Mouse (Mus musculus) bone marrow, adult 2 months (tissue): Measurements from ENCODE around the gene Gm42957. TPM values are rescaled to one million over a fixed set of nuclear protein-coding genes. Genes with fewer than 3 reads are reported as not detected.
"Not testable (repeated sequence)": the region's sequence is repeated elsewhere in the genome, so short reads cannot be mapped to it uniquely, and the experiment has no call there.

ENCODE experiments used
- H3K27ac ChIP-seq: fragments of 200-500 bp; 2 replicates; pipeline ENCODE4 v1.5.1; 2012; ENCODE audit warnings: low read depth, mild to moderate bottlenecking, control low read depth, inconsistent platforms, low read length; ENCODE audit not compliant: control insufficient read depth, poor library complexity, insufficient read depth
- H3K4me1 ChIP-seq: fragments of 200-500 bp; 2 replicates; pipeline ENCODE4 v1.6.1; 2011; ENCODE audit warnings: low read length; ENCODE audit not compliant: control insufficient read depth, insufficient read depth
- H3K4me3 ChIP-seq: fragments of 200-500 bp; replicated peaks from 2 replicates; pipeline ENCODE3; 2011; ENCODE audit warnings: mild to moderate bottlenecking, low read depth, low read length, control low read depth; ENCODE audit not compliant: control insufficient read depth
- CTCF ChIP-seq: fragments of 200-500 bp; IDR thresholded peaks from 2 replicates; pipeline ENCODE4 v1.5.1; 2011; ENCODE audit warnings: low read length, control low read depth; ENCODE audit not compliant: control insufficient read depth, insufficient read depth
- POLR2A ChIP-seq: fragments of 200-500 bp; IDR thresholded peaks from 2 replicates; pipeline ENCODE4 v1.6.1; 2011; ENCODE audit warnings: low read depth, mild to moderate bottlenecking, control low read depth, low read length, borderline replicate concordance; ENCODE audit not compliant: control insufficient read depth
- WGBS: fragments of 180-500 bp; shearing (Covaris S2); methylation state at CpG from one replicate; pipeline ENCODE4 v1.1.7; 2018; 5-methylcytosine and 5-hydroxymethylcytosine counted together
- polyA plus RNA-seq: library from polyadenylated mRNA; stranded (reverse); fragments of >200 nt; gene quantifications from 2 replicates; pipeline ENCODE4 v1.2.4, GENCODE M21; 2011; ENCODE audit warnings: low replicate concordance; ENCODE audit not compliant: missing spikeins, insufficient read depth, insufficient read length

Gm42957 gene
- polyA plus RNA-seq, 1 experiment, result not detected

DNA sequence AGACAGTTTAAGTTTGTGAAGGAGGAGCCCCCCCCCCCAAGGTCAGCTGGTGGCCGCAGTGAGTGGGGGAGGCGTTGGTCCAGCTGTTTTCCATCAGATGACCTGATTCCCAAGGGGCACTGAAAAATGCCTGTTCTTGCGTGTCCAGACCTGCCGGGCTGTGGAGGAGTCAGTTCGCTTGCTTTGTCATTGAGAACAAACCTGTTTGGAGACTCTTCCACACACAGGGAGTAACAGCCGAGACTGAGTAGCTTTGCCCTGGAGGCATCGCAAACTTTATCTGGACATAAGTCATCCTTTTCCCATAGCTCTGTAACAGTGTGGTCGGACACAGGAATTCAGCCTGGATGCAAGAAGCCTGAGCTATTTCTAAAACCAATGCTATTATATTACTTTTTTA is 39.2 kb downstream of the Gm42957 start:
- no peak overlapping the region for H3K27ac ChIP-seq
- 74% methylated on average over 8 of the region's 8 CpGs for WGBS
- no peaks in the 10 kb centered on the region for H3K4me1 ChIP-seq
- H3K4me3 ChIP-seq, result no peak overlapping the region
- TF ChIP-seq POLR2A (no peak), CTCF (no peak)

- H3K4me3 ChIP-seq, result no peak overlapping the region
- WGBS, result 41% methylated on average over 3 of the region's 3 CpGs
- H3K27ac ChIP-seq, result no peak overlapping the region
- TF ChIP-seq POLR2A (no peak), CTCF (no peak)
- H3K4me1 ChIP-seq, result no peaks in the 10 kb centered on the region
Measured at GRCm38 (mm10) chr3:96675171-96675570, 39.9 kb downstream of the Gm42957 start.

DNA sequence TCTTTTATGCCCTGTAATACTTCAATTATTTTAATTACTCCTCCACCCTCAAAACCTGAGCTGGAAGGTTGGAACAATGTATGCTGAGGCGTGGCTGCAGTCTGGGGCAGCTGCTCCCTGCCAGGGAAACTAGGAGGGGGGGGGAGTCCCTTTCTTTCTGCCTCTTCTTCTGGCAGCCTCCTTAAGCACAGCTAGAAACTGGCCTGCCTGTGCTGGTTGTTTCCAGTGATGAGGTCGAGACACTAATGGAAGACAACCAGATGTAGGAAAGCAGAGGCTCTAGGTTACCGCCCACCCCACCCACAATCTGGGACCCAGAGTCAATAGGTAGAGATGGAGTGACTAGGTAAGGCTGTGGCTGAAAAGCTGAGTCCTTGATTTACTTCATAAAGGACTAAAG is 40.4 kb downstream of the Gm42957 start:
- H3K27ac ChIP-seq, result no peak overlapping the region
- TF ChIP-seq CTCF (no peak), POLR2A (no peak)
- no peaks in the 10 kb centered on the region for H3K4me1 ChIP-seq
- H3K4me3 ChIP-seq, result no peak overlapping the region
- 82% methylated on average over 3 of the region's 3 CpGs for WGBS

DNA sequence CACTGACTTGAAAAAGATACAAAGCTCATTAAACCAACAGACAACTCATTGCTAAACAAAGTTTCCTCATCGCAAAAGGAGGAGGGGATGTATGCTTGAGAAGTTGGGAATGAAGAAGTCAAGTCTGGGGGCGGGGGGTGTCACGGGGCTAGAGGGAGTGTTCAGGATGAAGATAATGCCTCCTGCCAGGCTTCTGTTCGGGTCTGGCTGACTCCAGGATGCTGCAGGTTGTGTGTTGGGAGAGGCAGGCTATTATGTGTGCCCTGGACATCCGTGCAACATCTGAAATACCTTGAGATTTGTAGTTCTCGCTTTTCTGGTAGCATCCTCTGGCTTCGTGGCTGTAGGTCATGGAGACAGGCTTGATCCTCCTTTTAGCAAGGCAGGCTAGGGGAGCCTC is 43.2 kb downstream of the Gm42957 start:
- H3K4me3 ChIP-seq, result no peak overlapping the region
- no peak overlapping the region for H3K27ac ChIP-seq
- TF ChIP-seq CTCF (no peak), POLR2A (no peak)
- 75% methylated on average over 7 of the region's 7 CpGs for WGBS
- no peaks in the 10 kb centered on the region for H3K4me1 ChIP-seq

GRCm38 (mm10) chr3:96679159-96679674 is 43.9 kb downstream of the Gm42957 start:
- TF ChIP-seq POLR2A (no peak), CTCF (no peak)
- Histone ChIP-seq H3K4me3 (no peak overlapping the region), H3K4me1 (no peaks in the 10 kb centered on the region), H3K27ac (no peak overlapping the region)
- WGBS, result 54% methylated on average over 5 of the region's 5 CpGs

- Histone ChIP-seq H3K27ac (no peak overlapping the region), H3K4me3 (no peak overlapping the region), H3K4me1 (no peaks in the 10 kb centered on the region)
- WGBS, result 47% methylated on average over 12 of the region's 12 CpGs
- TF ChIP-seq POLR2A, result no peak
- TF ChIP-seq CTCF, result no peak
Measured at GRCm38 (mm10) chr3:96680269-96680956, 45.1 kb downstream of the Gm42957 start.

DNA sequence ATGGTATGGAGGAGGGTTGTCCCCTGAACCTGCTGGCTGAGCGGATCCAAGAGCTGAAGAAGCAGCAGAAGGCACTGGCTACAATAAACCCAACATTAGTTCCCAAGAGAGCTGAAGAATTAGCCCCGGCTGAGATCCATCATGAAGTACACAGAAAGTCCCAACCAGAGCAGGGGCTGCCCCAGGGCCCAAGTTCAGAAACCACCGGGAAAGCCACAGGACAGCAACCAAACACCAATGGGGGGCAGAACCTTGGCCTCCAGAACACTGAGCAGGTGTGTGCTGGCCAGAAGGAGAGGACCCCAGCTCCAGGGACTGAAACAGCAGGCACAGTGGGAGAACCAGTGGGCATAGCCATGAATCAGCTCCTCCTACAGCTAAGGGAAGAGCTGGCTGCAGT is 48.2 kb downstream of the Gm42957 start:
- TF ChIP-seq CTCF (no peak), POLR2A (no peak)
- Histone ChIP-seq H3K27ac (no peak overlapping the region), H3K4me3 (no peak overlapping the region), H3K4me1 (no peaks in the 10 kb centered on the region)
- WGBS, result 85% methylated on average over 3 of the region's 3 CpGs

DNA sequence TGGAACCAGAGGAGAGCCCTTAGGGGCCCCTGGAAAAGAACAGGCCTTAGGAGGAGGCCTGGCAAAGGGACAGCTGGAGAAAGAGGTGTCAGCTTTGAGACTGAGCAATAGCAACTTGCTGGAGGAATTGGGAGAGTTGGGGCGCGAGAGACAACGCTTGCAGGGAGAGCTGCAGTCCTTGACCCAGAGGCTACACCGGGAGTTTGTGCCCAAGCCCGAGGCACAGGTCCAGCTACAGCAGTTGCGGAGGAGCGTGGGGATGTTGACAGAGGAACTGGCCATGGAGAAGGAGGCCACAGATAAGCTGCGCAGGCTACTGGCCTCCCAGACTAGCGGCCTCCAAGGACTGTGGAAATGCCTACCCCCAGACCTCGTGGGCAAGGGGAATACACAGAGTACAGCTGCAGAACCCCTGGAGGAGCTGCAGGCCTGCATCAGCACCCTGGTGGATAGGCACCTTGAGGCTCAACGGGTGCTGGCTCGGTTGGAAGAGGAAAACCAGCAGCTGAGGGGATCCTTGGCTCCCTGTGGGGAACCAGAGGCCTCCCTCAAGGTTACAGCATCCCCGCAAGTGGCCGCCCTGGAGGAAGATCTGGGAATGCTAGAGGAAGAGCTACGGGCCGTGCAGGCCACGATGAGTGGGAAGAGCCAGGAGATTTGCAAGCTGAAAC is 49.0 kb downstream of the Gm42957 start:
- WGBS, result 56% methylated on average over 17 of the region's 17 CpGs
- Histone ChIP-seq H3K4me3 (no peak overlapping the region), H3K4me1 (no peaks in the 10 kb centered on the region), H3K27ac (no peak overlapping the region)
- no peak for TF ChIP-seq POLR2A
- TF ChIP-seq CTCF, result no peak

- WGBS, result 23% methylated on average over 28 of the region's 28 CpGs
- H3K4me3 ChIP-seq, result no peak overlapping the region
- no peaks in the 10 kb centered on the region for H3K4me1 ChIP-seq
- TF ChIP-seq CTCF (no peak), POLR2A (no peak)
- no peak overlapping the region for H3K27ac ChIP-seq
Measured at GRCm38 (mm10) chr3:96684822-96685156, 49.5 kb downstream of the Gm42957 start.

- H3K27ac ChIP-seq, H3K4me3 ChIP-seq, H3K4me1 ChIP-seq: not testable (repeated sequence)
- WGBS, result 86% methylated on average over 5 of the region's 5 CpGs
Measured at GRCm38 (mm10) chr3:96686057-96686456, 50.8 kb downstream of the Gm42957 start.
